Mouse (Mus musculus) bone marrow macrophage, adult 2 months (primary cell): Measurements from ENCODE around the gene Tymp.

Source experiments
- CTCF ChIP-seq: IDR thresholded peaks from 2 replicates; pipeline ENCODE4 v1.5.1; 2012; ENCODE audit warnings: low read depth, mild to moderate bottlenecking, low read length, moderate library complexity
- POLR2A ChIP-seq: IDR thresholded peaks from 2 replicates; pipeline ENCODE4 v1.6.1; 2012; ENCODE audit warnings: mild to moderate bottlenecking, low read depth, low read length, borderline replicate concordance

- TF ChIP-seq CTCF (peak; percentile 47), POLR2A (no peak)
These were observed 3.6 kb downstream of the Tymp start for GRCm38 (mm10) chr15:89373027-89373761.
